Mouse (Mus musculus) fibroblast of lung, adult 2 months (primary cell): ENCODE results near the gene Tubg2.
"Not testable (repeated sequence)": the region's sequence is repeated elsewhere in the genome, so short reads cannot be mapped to it uniquely, and the experiment has no call there.

Experiments
- DNase-seq: peaks from one replicate; pipeline ENCODE4 v3.0.0-alpha.2; 2011; ENCODE audit warnings: low read depth

The Tubg2 gene

DNA sequence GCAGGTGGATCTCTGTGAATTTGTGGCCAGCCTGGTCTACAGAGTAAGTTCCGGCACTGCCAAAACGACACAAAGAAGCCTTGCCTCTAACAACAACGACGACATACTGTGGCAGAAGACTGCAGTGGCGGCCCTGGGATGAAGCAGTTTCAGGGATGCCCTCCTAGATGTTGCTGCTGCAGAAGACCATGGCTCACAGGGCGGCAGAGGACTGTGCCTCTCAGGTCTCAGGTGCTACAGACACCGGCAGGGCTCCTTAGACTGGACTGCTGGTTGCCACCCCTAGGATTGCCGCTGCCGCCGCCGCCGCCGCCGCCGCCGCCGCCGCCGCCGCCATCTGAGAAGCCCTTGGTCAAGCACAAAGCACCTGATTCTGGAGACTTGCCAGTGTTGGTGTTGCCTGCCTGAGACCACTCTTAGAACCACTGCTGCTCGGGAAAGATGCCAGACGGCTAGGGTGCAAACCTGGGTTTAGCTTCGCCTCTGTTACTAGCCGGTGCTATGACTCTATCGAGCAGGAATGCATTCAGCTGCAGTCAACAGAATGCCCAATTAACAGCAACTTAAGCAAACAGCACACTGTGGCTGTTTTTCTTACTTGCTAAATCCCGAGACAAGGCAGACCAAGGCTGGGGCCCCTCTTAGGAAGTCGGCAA is 15.4 kb upstream of the Tubg2 start:
- peak; percentile 44 for DNase-seq

- DNase-seq: no peak
Measured at GRCm38 (mm10) chr11:101141088-101141487, 14.6 kb upstream of the Tubg2 start.

GRCm38 (mm10) chr11:101142215-101142967 is 13.3 kb upstream of the Tubg2 start:
- no peak for DNase-seq

DNA sequence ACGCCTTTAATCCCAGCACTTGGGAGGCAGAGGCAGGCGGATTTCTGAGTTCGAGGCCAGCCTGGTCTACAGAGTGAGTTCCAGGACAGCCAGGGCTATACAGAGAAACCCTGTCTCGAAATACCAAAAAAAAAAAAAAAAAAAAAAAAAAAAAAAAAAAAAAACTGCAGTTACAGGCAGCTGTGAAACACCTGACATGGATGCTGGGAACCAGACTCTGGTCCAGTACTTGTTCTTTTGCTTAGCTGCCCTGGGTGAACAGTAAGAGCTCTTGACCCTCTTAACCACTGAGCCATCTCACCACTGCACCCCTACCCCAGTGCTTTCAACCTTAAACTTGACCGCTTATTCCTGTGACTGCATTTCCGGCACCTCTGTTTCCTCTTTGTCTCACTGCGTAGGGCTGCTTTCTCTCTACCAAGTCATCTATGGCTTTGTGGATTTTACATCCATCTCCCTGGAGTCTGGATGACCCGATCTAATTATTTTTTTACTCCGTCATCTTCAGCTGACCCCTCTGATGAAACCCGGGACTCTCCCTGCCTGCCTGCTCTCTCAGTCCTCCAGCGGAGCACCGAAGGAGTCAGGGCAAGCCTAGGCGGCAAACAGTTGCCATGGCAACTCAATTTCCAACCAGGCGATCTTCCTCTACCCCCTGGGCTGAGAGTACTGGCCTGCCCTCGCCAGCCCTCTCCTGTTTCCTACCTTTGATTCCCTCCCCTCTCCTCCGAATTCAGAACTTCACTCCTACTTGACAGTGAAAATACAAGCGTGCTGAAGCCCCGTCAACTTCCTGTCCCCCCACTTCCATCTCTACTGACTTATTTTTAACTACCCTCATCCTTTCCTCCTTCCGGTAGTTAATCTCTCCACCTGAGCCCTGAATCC is 12.1 kb upstream of the Tubg2 start:
- DNase-seq: no peak

GRCm38 (mm10) chr11:101146377-101146776 is 9.3 kb upstream of the Tubg2 start:
- no peak for DNase-seq

DNA sequence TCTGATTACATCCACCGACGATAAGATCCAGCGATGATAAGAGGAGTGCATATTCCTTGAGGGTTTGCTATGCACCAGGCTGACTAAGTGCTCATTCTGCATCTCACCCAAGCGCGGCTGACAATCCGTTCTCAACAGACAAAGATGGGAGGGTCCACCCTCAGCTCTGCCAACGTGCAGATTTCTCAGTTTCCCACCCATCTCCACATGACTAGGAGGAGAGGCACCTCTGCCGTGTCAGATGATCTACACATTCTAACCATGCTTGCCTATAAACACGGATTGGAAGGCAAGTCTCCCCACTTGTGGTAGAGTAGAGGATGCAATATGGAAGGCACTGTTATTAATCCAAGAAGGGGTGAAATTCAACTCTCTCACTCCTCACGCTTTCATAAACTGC is 7.0 kb upstream of the Tubg2 start:
- DNase-seq: no peak

- peak; percentile 57 for DNase-seq
Measured at GRCm38 (mm10) chr11:101149178-101150105, 6.3 kb upstream of the Tubg2 start.

DNA sequence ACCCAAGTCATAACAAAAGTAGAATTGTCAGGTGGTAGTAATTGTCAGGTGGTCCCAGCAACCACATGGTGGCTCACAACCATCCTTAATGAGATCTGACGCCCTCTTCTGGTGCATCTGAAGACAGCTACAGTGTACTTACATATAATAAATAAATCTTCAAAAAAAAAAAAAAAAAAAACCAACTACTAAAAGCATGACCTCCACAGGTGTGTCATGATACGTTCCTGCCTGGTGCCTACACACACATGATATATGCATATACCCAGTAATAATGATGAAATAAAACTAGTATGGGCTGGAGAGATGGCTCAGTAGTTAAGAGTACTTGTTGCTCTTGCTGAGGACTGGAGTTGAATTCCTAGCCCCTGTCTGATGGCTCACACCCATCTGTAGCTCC is 4.6 kb upstream of the Tubg2 start:
- DNase-seq: no peak

DNA sequence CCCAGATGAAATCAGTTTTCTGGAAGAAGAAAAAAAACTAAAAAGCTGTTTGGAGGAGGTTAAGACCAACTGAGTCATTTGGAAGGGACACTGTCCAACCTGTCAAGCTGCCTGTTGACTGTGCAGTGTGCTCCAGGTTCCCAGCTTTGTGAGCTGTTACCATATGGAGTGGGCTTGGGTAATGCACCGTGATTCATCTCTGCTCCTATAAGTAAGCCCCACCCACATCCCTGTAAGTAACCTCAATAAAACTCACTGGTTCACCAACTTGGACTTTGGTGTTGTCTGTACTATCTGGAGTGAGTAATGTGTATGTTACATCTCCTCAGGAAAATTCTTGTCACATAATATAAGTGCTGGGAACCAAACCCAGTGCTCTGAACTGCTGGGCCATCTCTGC is 2.9 kb upstream of the Tubg2 start:
- no peak for DNase-seq

- no peak for DNase-seq
Measured at GRCm38 (mm10) chr11:101154648-101155047, 1.1 kb upstream of the Tubg2 start.

- DNase-seq: no peak
Measured at GRCm38 (mm10) chr11:101155151-101155550, 556 bp upstream of the Tubg2 start.

GRCm38 (mm10) chr11:101160151-101160550 is 4.4 kb downstream of the Tubg2 start:
- not testable (repeated sequence) for DNase-seq

DNA sequence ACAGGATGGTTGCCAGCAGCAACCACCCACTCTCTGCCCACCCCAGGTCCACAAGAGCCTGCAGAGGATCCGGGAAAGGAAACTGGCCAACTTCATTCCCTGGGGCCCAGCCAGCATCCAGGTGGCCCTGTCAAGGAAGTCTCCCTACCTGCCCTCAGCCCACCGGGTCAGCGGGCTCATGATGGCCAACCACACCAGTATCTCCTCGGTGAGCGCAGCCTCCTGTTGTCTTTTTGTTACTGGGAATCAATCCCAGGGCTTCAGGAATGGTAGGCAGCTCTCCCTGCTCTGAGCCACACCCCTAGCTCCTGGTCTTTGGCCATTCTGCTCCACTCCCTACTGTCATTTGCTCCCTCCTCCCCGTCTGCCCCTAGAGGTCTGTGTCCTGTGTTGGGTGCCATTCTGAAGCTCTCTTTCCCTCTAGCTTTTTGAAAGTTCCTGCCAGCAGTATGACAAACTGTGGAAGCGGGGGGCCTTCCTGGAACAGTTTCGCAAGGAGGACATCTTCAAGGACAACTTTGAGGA is 5.3 kb downstream of the Tubg2 start:
- not testable (repeated sequence) for DNase-seq

DNA sequence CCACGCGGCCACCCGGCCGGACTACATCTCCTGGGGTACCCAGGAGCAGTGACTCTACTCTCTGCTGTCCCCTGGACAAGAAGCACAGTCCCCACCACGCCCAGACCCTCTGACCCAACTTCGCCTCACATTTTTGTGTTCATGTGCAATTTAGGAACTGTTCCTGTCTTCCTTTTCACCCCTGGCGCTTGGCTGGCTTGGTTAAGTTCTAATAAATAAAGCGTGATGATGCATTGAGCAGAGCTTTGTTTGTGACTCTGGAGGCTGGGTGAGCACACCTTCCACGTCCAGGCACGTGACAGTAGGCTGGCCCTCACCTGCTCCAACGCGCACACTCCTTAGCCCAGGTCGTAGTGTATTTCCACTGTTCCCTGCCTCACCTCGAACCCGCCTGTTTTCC is 5.8 kb downstream of the Tubg2 start:
- no peak for DNase-seq

DNA sequence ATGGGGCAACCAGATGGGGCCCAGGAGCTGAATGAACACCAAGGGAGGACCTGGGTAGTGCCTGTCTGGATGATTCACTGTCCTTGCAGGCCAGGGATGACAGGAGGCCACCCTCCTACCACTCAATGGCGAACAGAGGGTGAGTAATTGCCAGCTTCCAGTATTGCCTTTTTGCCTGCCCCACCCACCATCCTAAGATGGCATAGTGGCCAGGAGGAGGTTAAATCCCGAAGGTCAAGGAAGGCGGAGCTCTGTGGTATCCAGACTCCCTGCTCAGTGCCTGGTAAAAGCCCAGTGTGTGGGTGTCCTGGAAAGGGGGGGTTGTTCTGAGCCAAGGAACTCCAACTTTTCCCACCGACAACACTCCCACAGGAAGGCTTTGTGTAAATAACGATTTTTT is 6.6 kb downstream of the Tubg2 start:
- no peak for DNase-seq

DNA sequence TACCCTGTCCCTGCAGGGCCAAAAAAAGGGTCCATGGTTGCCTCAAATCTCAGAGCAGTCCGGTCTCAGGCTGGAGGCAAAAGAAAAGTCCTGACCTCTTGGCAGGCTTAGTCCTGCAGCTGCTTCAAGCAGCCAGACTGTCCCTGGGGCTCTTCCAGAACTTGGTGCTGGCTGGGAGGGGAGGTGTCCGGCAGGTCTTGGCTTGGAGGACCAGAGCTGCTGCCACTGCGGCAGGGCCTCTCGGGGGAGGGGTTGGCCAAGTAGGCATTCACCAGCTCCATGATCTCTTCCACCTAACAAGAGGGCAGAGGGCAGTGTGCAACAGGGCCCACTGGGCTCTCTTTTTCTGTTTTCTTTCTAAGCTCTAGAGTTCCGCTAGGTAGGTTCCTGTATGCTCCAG is 7.1 kb downstream of the Tubg2 start:
- peak; percentile 63 for DNase-seq

GRCm38 (mm10) chr11:101163476-101164350 is 8.0 kb downstream of the Tubg2 start:
- no peak for DNase-seq

DNA sequence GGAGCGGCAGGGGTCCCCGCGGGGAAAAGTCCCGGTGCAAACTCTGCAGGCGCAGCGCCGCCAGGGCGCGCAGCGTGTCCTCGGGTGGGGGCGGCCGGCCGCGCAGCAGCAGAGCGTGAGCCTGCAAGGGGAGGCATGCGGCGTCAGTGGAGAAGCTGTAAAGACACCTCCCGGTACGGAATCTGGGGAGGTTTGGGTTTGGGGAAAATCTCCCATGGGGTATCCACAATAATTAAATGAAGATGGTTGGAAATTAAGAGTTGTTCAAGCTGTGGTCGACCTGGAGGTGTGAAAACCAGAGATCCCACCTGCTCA is 8.6 kb downstream of the Tubg2 start:
- no peak for DNase-seq

DNA sequence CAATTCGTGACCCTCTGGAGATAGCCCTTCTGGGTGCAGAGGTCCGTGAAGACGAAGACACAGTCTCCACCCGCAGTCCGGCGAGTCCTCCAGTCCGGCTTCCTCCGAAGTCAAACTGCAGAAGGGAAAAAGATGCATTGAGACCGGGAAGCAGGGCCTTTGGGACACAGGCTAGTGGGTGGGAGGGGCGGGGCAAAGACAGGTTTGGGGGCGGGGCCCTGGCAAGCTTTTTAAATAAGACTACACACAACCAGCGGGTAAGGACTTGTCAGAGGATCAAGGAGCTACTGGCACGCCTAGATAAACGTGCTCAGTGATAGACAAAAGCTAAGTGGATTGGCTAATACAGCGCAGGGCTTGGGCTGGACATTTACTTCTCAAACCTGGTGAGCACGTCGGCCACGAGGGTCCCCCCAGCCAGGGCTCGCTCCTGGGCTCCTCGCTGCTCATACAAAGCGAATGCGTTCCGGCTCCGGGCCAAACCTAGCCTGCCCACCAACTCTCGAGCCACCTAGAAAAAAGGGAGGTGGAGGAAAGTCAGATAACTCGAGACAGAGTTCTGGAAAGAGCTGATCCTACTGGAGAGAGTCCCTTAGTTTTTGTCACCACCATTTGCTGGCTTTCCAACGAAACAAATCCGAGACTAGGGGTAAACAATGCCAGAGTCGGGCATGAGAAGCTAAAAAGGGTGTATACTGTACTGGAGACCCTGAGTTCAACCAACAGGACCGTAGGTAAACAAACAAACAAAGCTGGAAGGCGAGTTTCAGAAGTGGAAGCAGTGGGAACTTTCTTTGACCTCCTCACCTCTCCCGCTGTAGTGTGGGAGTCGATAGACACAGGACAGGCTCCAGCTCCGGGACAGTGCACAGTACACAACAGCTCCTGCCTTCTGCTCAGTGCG is 9.2 kb downstream of the Tubg2 start:
- no peak for DNase-seq

DNA sequence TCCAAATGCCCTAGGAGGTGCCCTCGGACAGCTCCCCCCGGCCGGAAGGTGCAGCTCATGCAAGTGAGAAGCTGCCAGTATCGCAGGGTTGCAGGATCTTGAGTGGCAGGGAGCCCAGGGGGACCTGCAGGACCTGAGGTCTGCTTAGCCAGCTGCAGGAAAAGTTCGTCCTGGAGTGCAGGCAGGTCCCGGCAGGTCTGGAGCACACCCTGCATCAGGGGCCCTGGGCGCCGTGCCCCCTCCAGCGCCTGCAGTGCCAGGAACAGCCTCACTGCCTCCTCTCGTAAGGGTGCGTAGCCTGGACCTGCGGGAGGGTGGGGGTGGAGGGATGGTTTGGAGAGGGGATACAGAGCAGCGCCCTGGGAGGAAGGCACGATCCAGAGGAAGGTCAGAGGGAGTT is 10.7 kb downstream of the Tubg2 start:
- no peak for DNase-seq
